Mouse (Mus musculus) adrenal gland, adult 8-10 months (tissue): ENCODE measurements around the gene Plekhg3. TPM values are rescaled to one million over a fixed set of nuclear protein-coding genes. Genes with fewer than 3 reads are reported as not detected.

ENCODE experiments used
- DNase-seq: peaks from one replicate; pipeline ENCODE4 v3.0.0; 2022
- total RNA-seq, 4 experiments: library from RNA; stranded (reverse); gene quantifications; 2 replicates each; pipeline ENCODE4 v1.2.4; 2022

Gene Plekhg3
- total RNA-seq, 4 experiments from 2014 or later, result 10.8 to 23.4 (median 16.2) TPM

GRCm38 (mm10) chr12:76553917-76554316 is 23.2 kb downstream of the Plekhg3 start:
- DNase-seq, result no peak

DNA sequence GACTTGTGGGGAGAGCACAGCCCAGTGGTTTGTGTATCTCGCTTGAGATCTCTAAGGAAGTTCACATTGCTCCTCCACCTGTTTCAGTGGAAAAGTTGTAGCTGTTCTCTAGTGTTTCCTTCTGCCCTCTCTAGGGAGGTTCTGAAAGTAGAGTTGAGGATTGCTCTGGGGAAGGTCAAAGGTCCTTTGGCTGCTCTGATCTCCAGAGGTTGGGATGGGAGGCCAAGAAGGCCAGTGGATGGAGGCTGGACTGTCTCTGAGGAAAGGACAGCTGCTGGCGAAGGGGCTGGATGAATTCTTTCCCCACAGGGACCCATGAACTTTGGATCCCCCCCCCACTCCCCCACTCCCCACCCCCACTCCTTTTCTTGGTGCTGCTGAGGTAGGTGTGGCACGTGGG is 23.7 kb downstream of the Plekhg3 start:
- no peak for DNase-seq

GRCm38 (mm10) chr12:76554871-76555386 is 24.2 kb downstream of the Plekhg3 start:
- DNase-seq, result no peak

GRCm38 (mm10) chr12:76556187-76556586 is 25.5 kb downstream of the Plekhg3 start:
- peak; percentile 49 for DNase-seq

- no peak for DNase-seq
Observed at GRCm38 (mm10) chr12:76556745-76557389, 26.2 kb downstream of the Plekhg3 start.

- no peak for DNase-seq
Observed at GRCm38 (mm10) chr12:76558206-76558605, 27.5 kb downstream of the Plekhg3 start.

GRCm38 (mm10) chr12:76562196-76562595 is 31.5 kb downstream of the Plekhg3 start:
- DNase-seq, result no peak

- no peak for DNase-seq
Observed at GRCm38 (mm10) chr12:76566284-76566683, 35.6 kb downstream of the Plekhg3 start.

- no peak for DNase-seq
Observed at GRCm38 (mm10) chr12:76570221-76570940, 39.7 kb downstream of the Plekhg3 start.

GRCm38 (mm10) chr12:76571266-76571665 is 40.6 kb downstream of the Plekhg3 start:
- DNase-seq, result no peak

DNA sequence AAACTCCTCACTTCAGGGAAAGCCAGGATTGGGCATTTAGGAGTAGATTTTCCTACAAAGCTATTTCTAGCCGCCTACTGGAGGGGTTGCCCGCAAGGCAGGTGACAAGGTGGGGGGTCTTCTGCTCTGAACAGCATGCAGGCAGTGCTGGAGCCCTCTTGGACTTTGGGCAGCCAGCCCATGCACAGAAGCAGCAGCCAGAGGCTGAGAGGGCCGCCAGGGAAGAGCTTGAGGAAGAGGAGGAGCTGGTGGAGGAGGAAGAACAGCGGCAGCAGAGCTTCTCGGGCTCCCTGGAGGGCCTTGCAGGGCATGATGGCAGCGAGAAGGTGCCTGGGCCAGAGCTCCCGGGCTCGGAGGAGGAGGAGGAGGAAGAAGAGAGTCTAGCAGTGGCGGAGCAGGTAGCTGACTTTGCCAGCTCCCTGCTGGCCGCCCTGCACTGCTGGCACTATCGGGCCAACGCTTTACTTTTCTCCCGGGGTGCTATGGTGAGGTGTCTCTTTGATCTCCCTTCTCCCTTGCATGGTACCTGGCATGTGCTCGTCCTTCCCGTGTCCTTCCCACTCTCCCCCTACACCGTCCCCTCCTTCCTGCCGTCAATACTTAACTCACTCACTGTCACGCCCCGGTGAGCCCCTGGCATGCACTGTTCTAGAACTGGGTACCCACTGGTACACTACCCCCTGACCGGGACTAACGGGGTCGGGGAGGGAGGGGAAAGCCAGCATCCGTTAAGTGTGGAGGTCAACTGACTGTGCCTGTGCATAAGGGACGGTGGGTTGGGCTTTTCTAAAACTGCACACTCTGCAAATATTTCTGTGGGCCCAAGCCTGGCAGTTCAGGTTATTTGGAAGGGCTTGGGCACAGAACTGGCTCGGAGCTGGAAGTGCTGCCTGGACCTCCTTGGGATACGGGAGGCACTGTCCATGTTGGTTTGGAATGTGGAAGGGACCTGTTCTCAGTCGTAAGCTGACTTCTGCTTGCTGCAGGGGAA is 41.9 kb downstream of the Plekhg3 start:
- no peak for DNase-seq

DNA sequence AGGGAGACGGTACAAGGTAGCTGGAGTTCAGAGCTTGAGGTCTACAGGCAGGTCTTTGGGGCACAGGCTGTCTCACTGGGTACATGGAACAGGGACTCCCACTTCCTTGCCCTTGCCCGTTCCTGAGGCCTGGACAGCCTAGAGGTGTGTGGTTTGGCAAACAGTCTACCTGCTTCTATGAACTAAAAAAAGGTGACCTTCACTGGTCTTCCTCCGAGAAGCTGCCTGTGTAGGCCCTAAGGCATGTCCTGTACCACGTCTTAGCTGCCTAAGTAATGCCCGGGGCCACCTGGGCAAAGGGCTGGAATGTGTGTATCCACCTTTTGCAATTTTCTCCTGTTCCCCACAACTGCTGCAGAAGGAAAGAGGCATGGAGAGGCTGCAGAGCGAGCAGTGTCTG is 42.7 kb downstream of the Plekhg3 start:
- DNase-seq, result no peak

GRCm38 (mm10) chr12:76574815-76575214 is 44.1 kb downstream of the Plekhg3 start:
- no peak for DNase-seq

DNA sequence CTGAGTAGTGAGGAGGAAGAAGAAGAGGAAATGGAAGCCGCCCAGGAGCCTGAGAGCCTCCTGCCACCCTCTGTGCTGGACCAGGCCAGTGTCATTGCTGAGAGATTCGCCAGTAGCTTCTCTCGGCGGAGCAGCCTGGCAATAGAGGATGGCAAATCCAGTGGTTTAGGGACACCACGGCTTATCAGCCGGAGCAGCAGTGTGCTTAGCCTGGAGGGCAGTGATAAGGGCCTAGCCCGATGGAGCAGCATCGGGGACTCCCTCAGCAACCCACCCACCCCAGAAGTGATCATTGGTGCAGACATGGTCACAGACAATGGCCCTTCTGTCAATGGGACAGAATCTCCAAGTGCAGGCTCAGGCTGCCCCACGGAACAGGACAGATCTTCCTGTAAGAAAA is 45.4 kb downstream of the Plekhg3 start:
- DNase-seq, result no peak

GRCm38 (mm10) chr12:76576806-76577205 is 46.1 kb downstream of the Plekhg3 start:
- DNase-seq, result no peak

DNA sequence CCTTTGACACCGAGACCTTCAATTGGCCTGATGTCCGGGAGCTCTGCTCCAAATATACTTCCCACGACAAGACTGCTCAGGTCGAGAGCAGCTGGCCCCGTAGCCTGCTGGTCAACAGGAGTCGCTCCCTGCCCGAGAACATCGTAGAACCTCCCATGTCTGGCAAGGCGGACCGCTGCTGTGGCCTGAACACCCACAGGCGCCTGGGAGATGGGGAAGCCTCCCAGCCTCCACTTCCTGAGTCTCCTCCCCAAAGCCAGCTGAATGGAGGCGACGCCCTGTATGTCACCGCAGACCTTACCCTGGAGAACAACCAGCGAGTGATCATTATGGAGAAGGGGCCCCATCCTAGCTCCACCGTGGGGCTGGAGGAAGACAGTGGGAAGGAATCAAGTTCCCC is 47.2 kb downstream of the Plekhg3 start:
- no peak for DNase-seq

GRCm38 (mm10) chr12:76578465-76578864 is 47.8 kb downstream of the Plekhg3 start:
- no peak for DNase-seq

DNA sequence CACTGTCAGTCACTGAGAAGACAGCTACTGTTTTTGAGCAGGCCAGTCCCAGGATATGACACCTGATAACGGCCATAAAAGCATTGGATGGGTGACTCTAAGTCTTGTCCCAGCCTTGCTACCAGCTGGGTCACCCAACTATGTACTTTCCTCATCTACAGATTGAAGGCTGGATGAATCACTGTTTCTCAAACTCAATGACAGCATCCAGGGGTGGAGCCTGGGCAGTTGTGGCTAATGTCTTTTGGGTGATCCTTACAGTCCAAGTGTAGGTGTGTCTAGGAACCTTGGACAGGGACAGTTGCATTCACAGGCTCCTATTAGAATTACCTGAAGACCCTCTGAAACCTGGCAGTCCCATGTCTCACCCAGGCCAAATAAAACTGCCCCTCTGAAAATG is 49.1 kb downstream of the Plekhg3 start:
- peak; percentile 49 for DNase-seq

- no peak for DNase-seq
Observed at GRCm38 (mm10) chr12:76582139-76582538, 51.4 kb downstream of the Plekhg3 start.

- peak; percentile 69 for DNase-seq
Observed at GRCm38 (mm10) chr12:76582841-76583240, 52.1 kb downstream of the Plekhg3 start.

DNA sequence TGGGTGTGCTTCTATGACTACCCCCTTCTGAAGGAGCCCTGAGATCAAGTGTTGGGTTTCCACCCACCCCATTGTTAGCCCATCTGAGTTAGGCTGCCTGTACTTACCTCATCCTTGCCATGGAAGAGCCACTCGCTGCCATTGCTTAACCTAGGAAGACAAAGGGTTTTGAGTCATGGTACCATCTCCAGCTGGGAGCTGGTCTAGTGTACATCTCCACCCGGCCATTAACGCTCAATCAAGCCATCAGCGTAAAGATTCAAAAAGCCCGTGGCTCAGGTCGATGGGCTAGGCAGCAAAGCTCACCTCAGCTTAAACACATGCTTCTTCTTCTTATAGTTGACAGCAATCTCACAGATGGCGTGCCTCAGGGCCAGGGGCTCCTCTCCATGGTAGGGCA is 52.8 kb downstream of the Plekhg3 start:
- no peak for DNase-seq

GRCm38 (mm10) chr12:76585028-76585427 is 54.3 kb downstream of the Plekhg3 start:
- DNase-seq, result no peak

- no peak for DNase-seq
Observed at GRCm38 (mm10) chr12:76587357-76587756, 56.7 kb downstream of the Plekhg3 start.
